Mouse (Mus musculus): ENCODE measurements around the gene Reg4. TPM values are rescaled to one million over a fixed set of nuclear protein-coding genes. Genes with fewer than 3 reads are reported as not detected.

Gene Reg4
- polyA plus RNA-seq, 1 experiment from 2014 or later, result 0.20 TPM

DNA sequence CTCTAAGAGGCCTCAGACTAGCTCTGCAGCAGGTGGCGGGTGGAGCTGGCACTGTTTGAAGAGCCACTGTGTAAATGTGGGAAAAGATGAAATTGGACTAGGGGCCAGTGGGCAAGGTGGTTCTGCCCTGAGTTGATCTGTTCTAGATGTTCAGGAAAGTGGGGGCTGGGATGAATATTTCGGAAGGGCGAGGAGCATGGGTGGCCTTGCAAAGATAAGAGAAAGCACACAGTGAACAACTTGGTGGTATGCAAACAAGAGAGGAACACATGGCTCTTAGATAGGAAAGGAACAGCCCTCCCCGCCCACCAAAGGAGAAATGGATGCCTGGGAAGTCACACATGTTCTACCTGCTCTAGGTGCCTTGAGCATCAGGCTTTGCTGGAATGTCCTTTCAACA is 39.5 kb downstream of the Reg4 start:
- H3K27me3 ChIP-seq (ENCODE audit: control insufficient read depth, insufficient read depth, low read length), result no peaks in the 10 kb centered on the region
- 61% methylated on average over 4 of the region's 4 CpGs for WGBS
- no peak overlapping the region for H3K4me2 ChIP-seq (ENCODE audit: low read length)
- no peak overlapping the region for H3K4me3 ChIP-seq (ENCODE audit: control insufficient read depth in 1 of 2, insufficient read depth in 1 of 2, low read depth in 1 of 2, low read length in 2 of 2)
- H3K9ac ChIP-seq (ENCODE audit: low read length), result no peak overlapping the region
- H3K4me1 ChIP-seq (ENCODE audit: control insufficient read depth in 2 of 2, insufficient read depth in 2 of 2, low read length in 2 of 2), result no peaks in the 10 kb centered on the region
- no peak for ATAC-seq (ENCODE audit: insufficient number of reproducible peaks, insufficient read depth, low FRiP score, low read depth)
- H3K27ac ChIP-seq (replicated peaks in 1 of 2; ENCODE audit: control insufficient read depth in 1 of 2, insufficient read depth in 1 of 2, low read depth in 2 of 2, low read length in 2 of 2), result no peak overlapping the region
- H3K36me3 ChIP-seq (ENCODE audit: control insufficient read depth, insufficient read depth, low read length), result no peaks in the 10 kb centered on the region
- H3K9me3 ChIP-seq (ENCODE audit: control insufficient read depth, low read length), result no peaks in the 10 kb centered on the region

DNA sequence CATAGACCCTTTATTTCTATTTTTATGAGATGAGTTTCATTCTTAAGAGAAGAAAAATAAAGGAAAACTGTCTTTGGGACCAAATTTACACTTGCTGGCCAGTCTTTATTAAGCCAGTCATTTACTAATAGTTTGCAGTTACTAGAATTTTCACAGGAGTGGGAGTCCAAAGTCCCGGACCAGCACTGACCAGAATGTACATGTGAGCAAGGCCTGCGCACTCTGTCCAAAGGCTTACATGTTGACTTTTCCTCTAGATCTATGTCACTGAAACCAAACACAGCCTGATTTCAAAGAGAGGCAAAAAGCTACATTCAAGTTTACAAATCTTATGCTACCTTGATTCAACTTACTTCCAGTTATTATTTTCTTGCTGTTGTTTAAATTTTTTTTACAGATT is 40.2 kb downstream of the Reg4 start:
- no peaks in the 10 kb centered on the region for H3K36me3 ChIP-seq (ENCODE audit: control insufficient read depth, insufficient read depth, low read length)

DNA sequence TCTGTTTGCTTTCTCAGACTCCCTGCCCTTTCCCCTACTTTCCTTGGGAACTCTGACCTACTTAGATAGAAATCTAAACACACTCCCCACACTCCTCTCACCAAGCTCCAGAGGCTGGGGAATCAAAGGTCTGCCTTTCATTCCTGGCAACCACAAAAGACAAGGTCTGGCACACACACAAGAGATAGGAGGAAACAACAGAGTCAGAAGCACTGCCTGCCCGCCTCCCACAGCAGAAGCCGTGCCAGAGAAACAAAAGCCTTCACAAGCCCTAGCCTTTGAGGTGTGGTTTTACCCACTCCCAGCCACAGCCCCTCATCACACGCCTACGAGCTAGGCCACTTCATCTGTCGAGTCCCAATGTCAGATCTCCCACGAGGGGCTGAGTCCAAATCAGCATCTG is 45.3 kb downstream of the Reg4 start:
- ATAC-seq (ENCODE audit: insufficient number of reproducible peaks, insufficient read depth, low FRiP score, low read depth), result no peak
- Histone ChIP-seq H3K4me1 (ENCODE audit: control insufficient read depth in 2 of 2, insufficient read depth in 2 of 2, low read length in 2 of 2) (peaks cover 8 to 9% of the 10 kb centered on the region in 2 experiments; a peak in 3 of 4 replicates), H3K36me3 (ENCODE audit: control insufficient read depth, insufficient read depth, low read length) (no peaks in the 10 kb centered on the region), H3K4me3 (ENCODE audit: control insufficient read depth in 1 of 2, insufficient read depth in 1 of 2, low read depth in 1 of 2, low read length in 2 of 2) (no peak overlapping the region), H3K27me3 (ENCODE audit: control insufficient read depth, insufficient read depth, low read length) (no peaks in the 10 kb centered on the region), H3K27ac (replicated peaks in 1 of 2; ENCODE audit: control insufficient read depth in 1 of 2, insufficient read depth in 1 of 2, low read depth in 2 of 2, low read length in 2 of 2) (peak overlapping the region; percentile 10 to 37; a peak in 1 of 4 replicates), H3K9ac (ENCODE audit: low read length) (no peak overlapping the region), H3K4me2 (ENCODE audit: low read length) (no peak overlapping the region), H3K9me3 (ENCODE audit: control insufficient read depth, low read length) (no peaks in the 10 kb centered on the region)
- 12% methylated on average over 6 of the region's 6 CpGs for WGBS

More for the DNA sequence above, 40.2 kb downstream of the Reg4 start:
- no peak for ATAC-seq (ENCODE audit: insufficient number of reproducible peaks, insufficient read depth, low FRiP score, low read depth)
- WGBS, result 90% methylated on average over 2 of the region's 2 CpGs
- Histone ChIP-seq H3K4me1 (ENCODE audit: control insufficient read depth in 2 of 2, insufficient read depth in 2 of 2, low read length in 2 of 2) (peaks cover 3% of the 10 kb centered on the region in 2 experiments; a peak in 3 of 4 replicates), H3K27me3 (ENCODE audit: control insufficient read depth, insufficient read depth, low read length) (no peaks in the 10 kb centered on the region), H3K9ac (ENCODE audit: low read length) (no peak overlapping the region), H3K4me2 (ENCODE audit: low read length) (no peak overlapping the region), H3K27ac (replicated peaks in 1 of 2; ENCODE audit: control insufficient read depth in 1 of 2, insufficient read depth in 1 of 2, low read depth in 2 of 2, low read length in 2 of 2) (no peak overlapping the region), H3K9me3 (ENCODE audit: control insufficient read depth, low read length) (no peaks in the 10 kb centered on the region), H3K4me3 (ENCODE audit: control insufficient read depth in 1 of 2, insufficient read depth in 1 of 2, low read depth in 1 of 2, low read length in 2 of 2) (no peak overlapping the region)

DNA sequence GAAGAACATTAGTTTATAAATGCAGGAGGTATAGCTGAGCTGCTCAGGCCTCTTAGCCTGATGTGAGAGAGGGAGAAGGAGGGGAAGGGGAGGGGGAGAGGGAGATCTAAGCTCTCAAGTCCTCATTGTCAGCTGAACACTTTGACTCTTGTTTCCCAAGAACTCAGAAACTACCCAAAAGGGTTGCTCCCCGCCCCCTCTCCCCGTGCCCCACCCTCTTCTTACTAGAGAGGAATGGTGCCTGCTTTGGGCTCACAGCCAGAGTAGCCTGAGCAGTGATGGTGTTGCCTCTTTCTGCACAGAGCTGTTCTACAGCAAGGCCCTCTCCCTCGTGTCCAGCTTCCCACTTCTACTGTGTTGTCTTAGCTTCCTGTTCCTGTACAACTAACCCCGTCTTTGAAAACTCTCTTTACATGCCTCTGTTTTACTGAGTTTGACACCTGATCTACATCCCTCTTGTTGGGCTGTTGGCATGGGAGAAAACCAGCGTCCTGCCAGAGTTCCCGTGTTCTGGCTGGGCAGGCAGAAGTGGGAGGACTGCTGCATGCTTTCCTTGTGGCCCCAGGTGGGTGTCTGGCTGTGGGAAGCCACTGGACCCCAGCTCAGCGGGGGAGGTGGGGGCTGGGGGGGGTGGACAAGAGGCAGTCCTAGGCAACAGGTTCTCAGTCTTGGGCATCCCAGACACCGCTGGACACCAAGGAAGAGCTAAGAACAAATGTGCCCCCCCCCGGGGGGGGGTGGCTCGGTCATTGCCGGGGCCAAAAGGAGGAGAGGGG is 51.9 kb downstream of the Reg4 start:
- ATAC-seq (ENCODE audit: insufficient number of reproducible peaks, insufficient read depth, low FRiP score, low read depth), result no peak
- WGBS, result 59% methylated on average over 11 of the region's 11 CpGs

DNA sequence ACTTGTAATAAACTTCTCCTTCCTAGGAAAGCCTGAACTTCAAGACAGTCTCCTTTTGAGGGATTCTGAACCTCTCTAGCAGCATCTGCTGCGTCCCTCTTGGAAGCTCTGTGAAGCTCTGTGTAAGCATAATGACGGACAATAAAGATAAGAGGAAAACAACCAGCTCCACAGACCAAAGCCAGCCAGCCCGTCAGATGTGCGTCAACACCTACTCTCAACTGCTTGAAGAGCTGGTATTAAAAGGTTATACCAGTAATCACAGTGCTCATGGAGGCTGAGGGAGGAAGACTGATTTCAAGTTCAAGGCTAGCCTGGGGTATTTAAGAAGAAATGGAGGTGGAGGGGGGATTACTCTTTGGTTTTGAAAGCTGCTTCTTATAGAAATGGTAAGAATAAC is 57.7 kb downstream of the Reg4 start:
- ATAC-seq (ENCODE audit: insufficient number of reproducible peaks, insufficient read depth, low FRiP score, low read depth), result no peak
- Histone ChIP-seq H3K9ac (ENCODE audit: low read length) (no peak overlapping the region), H3K27ac (replicated peaks in 1 of 2; ENCODE audit: control insufficient read depth in 1 of 2, insufficient read depth in 1 of 2, low read depth in 2 of 2, low read length in 2 of 2) (peak overlapping the region; percentile 36 to 64; a peak in 2 of 4 replicates), H3K4me2 (ENCODE audit: low read length) (no peak overlapping the region), H3K9me3 (ENCODE audit: control insufficient read depth, low read length) (no peaks in the 10 kb centered on the region), H3K27me3 (ENCODE audit: control insufficient read depth, insufficient read depth, low read length) (no peaks in the 10 kb centered on the region), H3K36me3 (ENCODE audit: control insufficient read depth, insufficient read depth, low read length) (no peaks in the 10 kb centered on the region), H3K4me1 (ENCODE audit: control insufficient read depth in 2 of 2, insufficient read depth in 2 of 2, low read length in 2 of 2) (peaks cover 6 to 13% of the 10 kb centered on the region in 2 experiments), H3K4me3 (ENCODE audit: control insufficient read depth in 1 of 2, insufficient read depth in 1 of 2, low read depth in 1 of 2, low read length in 2 of 2) (no peak overlapping the region)
- WGBS, result 9% methylated on average over 4 of the region's 4 CpGs

More for the DNA sequence above, 51.9 kb downstream of the Reg4 start:
- H3K4me3 ChIP-seq (ENCODE audit: control insufficient read depth in 1 of 2, insufficient read depth in 1 of 2, low read depth in 1 of 2, low read length in 2 of 2), result no peak overlapping the region
- H3K4me2 ChIP-seq (ENCODE audit: low read length), result no peak overlapping the region
- no peak overlapping the region for H3K27ac ChIP-seq (replicated peaks in 1 of 2; ENCODE audit: control insufficient read depth in 1 of 2, insufficient read depth in 1 of 2, low read depth in 2 of 2, low read length in 2 of 2)
- H3K27me3 ChIP-seq (ENCODE audit: control insufficient read depth, insufficient read depth, low read length), result no peaks in the 10 kb centered on the region
- H3K9me3 ChIP-seq (ENCODE audit: control insufficient read depth, low read length), result no peaks in the 10 kb centered on the region
- H3K9ac ChIP-seq (ENCODE audit: low read length), result no peak overlapping the region
- no peaks in the 10 kb centered on the region for H3K36me3 ChIP-seq (ENCODE audit: control insufficient read depth, insufficient read depth, low read length)
- 0 out of 4 replicates have a peak, but pooled peaks cover 0 to 2% of the 10 kb centered on the region in 2 experiments for H3K4me1 ChIP-seq (ENCODE audit: control insufficient read depth in 2 of 2, insufficient read depth in 2 of 2, low read length in 2 of 2)

DNA sequence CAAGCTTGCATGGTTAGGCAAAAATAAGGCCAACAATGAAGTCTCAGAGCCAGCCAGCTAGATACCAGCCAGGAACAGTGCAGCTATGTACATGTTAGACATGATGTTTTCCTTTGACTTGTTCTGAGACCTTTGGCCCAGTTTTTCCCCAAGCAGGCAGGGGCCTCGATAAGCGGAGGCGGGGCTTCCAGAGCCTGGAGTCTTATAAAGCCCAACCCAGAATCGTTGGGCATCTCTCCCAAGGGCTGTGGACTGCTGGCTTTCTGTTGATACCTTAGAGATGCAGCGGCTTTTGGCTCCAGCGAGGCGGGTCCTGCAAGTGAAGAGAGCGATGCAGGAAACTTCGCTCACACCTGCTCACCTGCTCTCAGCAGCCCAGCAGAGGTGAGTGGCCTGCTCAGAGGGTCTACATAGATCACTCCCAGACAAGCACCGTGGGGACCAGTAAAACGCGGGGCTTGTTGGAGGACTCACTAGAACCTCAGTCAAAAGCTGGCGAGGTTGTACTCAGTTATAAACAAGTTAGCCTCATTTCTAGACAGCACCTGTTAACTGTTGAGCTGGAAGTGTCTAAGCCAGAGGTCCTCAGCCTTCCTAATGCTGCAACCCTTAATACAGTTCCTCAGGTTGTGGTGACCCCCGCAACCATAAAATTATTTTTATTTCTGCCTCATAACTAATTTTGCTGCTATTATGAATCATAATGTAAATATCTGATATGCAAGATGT is 58.4 kb downstream of the Reg4 start, which contains the start of gene Hmgcs2:
Gene Hmgcs2 (plus strand): TSS at position 232 of the 729 bp plus-strand sequence.
- Histone ChIP-seq H3K4me1 (ENCODE audit: control insufficient read depth in 2 of 2, insufficient read depth in 2 of 2, low read length in 2 of 2) (peaks cover 6 to 13% of the 10 kb centered on the region in 2 experiments), H3K4me2 (ENCODE audit: low read length) (peak within 1 kb of the TSS; percentile 33), H3K27me3 (ENCODE audit: control insufficient read depth, insufficient read depth, low read length) (no peaks in the 10 kb centered on the region), H3K4me3 (ENCODE audit: control insufficient read depth in 1 of 2, insufficient read depth in 1 of 2, low read depth in 1 of 2, low read length in 2 of 2) (peak within 1 kb of the TSS; percentile 13 to 43), H3K36me3 (ENCODE audit: control insufficient read depth, insufficient read depth, low read length) (no peaks in the 10 kb centered on the region), H3K9me3 (ENCODE audit: control insufficient read depth, low read length) (no peaks in the 10 kb centered on the region), H3K9ac (ENCODE audit: low read length) (peak within 1 kb of the TSS; percentile 44), H3K27ac (replicated peaks in 1 of 2; ENCODE audit: control insufficient read depth in 1 of 2, insufficient read depth in 1 of 2, low read depth in 2 of 2, low read length in 2 of 2) (peak within 1 kb of the TSS; percentile 39 to 64; a peak in 2 of 4 replicates)
- ATAC-seq (ENCODE audit: insufficient number of reproducible peaks, insufficient read depth, low FRiP score, low read depth), result no peak
- 49% methylated on average over 14 of the region's 14 CpGs for WGBS

DNA sequence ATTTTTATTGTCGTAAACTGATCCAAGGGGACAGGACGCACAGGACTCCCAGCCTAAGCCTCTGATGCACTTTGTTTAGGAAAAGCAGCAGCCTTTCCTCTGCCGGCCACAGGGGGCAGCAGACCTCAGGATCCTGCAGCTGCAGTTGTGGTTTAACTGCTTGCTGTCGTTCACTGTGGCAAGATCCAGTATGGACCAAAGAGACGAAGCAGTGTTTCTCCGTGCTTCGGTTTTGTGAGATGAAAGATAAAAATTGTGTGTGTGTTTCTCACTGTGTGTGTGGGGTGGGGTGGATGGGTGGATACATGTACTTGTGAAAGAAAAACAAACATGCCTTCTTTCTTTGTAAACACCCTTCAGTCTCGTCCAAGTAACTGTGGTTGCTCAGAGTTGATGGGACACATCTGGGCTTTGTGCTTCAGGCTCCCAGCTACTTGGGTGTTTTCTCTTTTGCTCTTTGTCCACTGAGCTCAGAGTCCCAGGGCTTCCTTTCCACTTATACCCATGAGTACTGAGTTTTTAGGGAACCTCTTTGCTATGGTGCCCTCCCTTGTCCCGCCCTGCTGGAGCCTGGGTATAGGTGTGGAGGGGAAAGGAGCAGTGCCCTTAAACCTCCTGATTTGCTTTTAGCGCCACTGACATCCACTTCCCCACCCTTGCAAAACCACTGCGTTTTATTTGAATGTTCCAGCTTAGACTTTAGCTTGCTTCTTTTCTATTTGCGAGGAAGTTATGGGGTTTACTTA is 59.1 kb downstream of the Reg4 start:
- no peaks in the 10 kb centered on the region; the same call in 1 of the 2 replicates for H3K9me3 ChIP-seq (ENCODE audit: control insufficient read depth, low read length)
- ATAC-seq (ENCODE audit: insufficient number of reproducible peaks, insufficient read depth, low FRiP score, low read depth), result no peak
- H3K36me3 ChIP-seq (ENCODE audit: control insufficient read depth, insufficient read depth, low read length), result no peaks in the 10 kb centered on the region
- H3K4me3 ChIP-seq (ENCODE audit: control insufficient read depth in 1 of 2, insufficient read depth in 1 of 2, low read depth in 1 of 2, low read length in 2 of 2), result peak overlapping the region; percentile 13 to 18
- peaks cover 6 to 13% of the 10 kb centered on the region in 2 experiments for H3K4me1 ChIP-seq (ENCODE audit: control insufficient read depth in 2 of 2, insufficient read depth in 2 of 2, low read length in 2 of 2)
- no peak overlapping the region; a peak in 1 of 4 replicates for H3K27ac ChIP-seq (replicated peaks in 1 of 2; ENCODE audit: control insufficient read depth in 1 of 2, insufficient read depth in 1 of 2, low read depth in 2 of 2, low read length in 2 of 2)
- 35% methylated on average over 12 of the region's 12 CpGs for WGBS
- peak overlapping the region; percentile 33 for H3K4me2 ChIP-seq (ENCODE audit: low read length)
- H3K27me3 ChIP-seq (ENCODE audit: control insufficient read depth, insufficient read depth, low read length), result no peaks in the 10 kb centered on the region
- H3K9ac ChIP-seq (ENCODE audit: low read length), result peak overlapping the region; percentile 44; the same call in 1 of the 2 replicates
